Mouse (Mus musculus): Measurements from ENCODE around the gene Crisp1. TPM values are rescaled to one million over a fixed set of nuclear protein-coding genes. Genes with fewer than 3 reads are reported as not detected.

The Crisp1 gene
- not detected for polyA plus RNA-seq (2017; shearing (Covaris generic))

DNA sequence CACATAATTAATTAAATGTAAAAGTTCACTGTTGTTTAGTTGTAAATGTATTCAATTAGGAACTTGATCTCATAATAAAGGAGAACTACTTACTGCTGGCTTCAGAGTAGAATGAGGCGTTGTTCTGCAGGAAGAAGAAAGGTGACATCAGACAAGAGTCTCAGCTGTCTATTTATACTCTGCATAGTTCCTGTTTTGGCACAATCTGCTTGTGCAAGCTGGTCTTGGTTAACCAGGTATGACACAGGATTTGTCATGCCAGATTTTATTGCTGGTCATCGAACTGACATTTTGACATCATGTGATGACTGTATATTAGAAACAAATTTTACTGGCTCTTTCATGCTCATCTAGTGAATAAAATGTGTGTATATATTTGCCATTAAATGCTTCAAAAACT lies at the start of gene Crisp1:
Gene Crisp1, minus strand, starts transcription at position 146 of the 400 bp plus-strand sequence.

Other genes with a start within 250 kb of the Crisp1 start
- gene AC192777.2, start 223.8 kb downstream of the Crisp1 start, polyA plus RNA-seq (2017; shearing (Covaris generic)), result not detected
- not detected for gene Pgk2, start 110.6 kb downstream of the Crisp1 start, polyA plus RNA-seq (2017; shearing (Covaris generic))
- gene Crisp3, start 76.9 kb downstream of the Crisp1 start, polyA plus RNA-seq (2017; shearing (Covaris generic)), result not detected
- not detected for gene Esp8, start 200.8 kb upstream of the Crisp1 start, polyA plus RNA-seq (2017; shearing (Covaris generic))
- not detected for gene Esp6, start 242.3 kb upstream of the Crisp1 start, polyA plus RNA-seq (2017; shearing (Covaris generic))